Mouse (Mus musculus) kidney, adult 8-10 months (tissue): Measurements from ENCODE around the gene Zfand2a.
A peak's percentile ranks its signal among the peaks of the same experiment; 100 is the strongest.

Experiments used
- DNase-seq, 2 experiments: peaks; one replicate each; pipeline ENCODE4 v3.0.0; 2022

The Zfand2a gene

DNA sequence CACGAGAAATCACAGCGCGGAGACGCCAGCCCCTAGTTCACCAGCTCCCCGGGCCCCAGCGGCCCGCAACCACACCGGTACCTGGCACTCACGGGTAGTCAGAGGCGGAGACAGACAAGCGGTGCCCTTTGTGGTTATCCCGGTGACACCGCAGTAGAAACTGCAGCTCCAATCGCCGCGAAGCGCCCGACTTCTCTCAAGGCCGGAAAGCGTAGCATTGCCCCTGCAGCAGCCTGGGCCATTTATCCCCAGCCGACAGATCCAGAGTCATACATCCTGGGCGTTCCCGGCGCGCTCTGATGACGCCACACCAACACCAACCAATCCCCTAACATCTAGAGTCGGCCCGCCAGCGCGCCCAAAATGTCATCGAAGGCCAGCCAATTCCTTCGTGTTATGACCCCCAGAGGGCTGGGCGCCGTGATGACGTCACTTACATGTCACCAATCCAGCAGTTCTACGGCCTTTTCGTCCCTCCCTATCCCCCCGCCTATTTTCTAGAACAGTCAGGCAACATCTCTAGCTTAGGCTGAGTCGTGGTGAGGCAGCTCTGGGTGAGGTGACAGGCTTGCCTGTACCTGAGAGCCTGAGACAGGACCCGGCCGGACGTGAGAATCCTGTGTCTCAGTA, at the start of gene Zfand2a:
Gene Zfand2a (minus strand): TSS at position 365 of the 630 bp plus-strand sequence.
- peak; percentile 100 for DNase-seq

DNA sequence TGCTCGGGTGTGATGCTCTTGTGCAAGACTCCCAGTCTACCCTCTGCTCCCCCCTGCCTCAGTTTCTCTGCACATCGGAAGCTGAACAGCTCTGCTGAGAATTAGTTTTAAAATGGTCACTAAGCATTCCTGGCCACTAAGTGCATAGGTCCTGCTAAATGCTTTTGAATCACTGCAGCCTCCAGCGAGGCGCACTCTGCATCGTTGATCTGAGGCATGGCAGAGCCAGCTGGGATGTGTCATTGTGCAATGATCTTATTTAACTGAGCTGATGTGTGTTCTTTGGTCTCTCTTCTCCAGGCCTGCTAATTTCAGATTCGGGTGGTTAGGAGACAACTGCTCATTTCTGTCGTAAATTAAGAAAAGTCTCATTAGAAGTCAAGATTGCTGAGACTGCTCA, 44.5 kb upstream of the Zfand2a start:
- no peak for DNase-seq

DNA sequence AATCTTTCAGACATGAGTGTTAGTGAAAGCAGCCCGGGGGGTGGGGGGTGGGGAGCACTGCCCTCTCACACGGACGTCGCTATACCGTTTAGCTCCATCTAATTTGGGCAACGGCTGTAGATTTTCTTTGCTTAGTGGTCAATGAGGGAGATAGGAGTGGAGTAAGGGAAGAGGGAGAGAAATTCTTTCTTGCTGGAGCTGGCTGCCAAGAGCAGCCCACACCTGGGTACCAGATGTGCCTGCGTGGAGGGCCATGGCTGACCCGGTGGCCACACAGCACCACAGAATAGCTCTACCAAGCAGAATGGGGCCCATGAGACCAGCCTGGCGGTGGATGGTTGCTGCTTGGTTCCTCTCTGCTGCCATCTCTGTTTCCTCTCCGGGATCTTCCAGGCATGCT, 37.6 kb upstream of the Zfand2a start:
- no peak for DNase-seq

DNA sequence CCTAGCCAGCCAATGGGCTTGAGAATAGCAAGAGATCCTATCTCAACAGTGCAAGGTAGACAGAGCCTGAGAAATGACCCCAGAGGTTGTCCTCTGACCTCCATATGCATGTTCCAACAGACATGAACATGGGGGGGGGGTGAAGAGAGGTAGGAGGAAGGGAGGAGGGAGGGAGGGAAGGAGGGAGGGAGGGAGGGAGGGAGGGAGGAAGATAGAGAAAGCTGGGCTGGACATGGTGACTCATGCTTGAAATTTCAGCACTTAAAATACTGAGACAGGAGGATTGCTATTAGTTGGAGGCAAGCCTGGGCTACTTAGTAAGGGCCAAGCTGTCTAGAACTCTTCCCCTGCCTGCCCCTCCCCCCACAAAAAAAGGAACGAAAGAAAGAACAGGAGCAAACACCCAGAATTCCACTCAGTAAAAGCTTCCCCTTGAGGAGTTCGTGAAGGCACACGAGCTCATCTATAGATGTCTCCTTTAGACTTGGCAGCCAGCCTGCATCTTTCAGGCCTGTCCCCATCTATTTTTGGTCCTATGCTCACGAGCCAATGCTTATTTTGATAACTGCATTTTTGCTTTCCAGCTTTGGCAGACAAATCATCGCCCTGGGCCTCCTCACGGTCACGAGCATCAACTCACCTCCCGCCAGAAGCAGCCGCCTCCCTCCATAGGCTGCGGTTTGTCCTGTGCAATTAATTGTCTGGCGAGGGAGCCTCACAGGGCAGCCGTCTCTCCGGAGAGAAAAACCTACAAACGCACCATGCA, 35.9 kb upstream of the Zfand2a start:
- DNase-seq: no peak

DNA sequence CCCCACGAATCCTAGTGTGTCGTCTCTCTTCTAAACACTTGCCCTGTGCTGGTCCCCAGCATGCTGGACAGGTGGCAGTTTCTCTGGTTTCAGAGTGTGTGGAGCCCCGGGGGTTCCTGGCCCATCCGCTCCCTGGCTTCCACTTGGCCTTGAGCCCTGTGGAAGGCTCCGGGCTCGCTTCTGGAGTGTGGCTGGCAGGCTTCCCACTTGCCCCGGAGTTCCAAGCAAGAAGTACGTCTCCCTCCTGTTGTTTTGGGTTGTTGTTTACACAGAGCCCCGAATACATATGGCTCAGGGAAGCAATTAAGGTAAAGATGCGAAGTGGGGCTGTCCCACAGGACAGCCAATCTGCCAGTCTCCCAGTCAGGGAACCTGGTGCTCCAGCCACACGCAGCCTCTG, 31.9 kb upstream of the Zfand2a start:
- no peak for DNase-seq

DNA sequence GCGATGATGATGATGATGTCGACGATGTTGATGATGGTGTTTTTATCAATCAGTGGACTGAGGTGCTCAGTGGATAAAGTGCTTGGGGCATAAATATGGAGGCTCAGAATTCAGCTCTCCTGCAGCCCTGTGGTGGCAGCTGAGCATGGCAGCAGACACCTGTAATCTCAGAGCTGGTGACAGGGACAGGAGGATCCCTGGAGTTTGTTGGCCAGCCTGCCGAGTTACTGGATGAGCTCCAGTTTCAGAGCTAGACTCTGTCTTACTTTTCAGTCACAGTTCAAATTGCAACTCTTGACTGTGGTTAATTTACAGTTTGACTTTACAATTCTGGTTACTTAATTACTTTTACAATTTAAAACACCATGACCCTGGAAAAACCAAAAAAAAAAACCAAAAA, 27.9 kb upstream of the Zfand2a start:
- DNase-seq: peak in 1 of 2 experiments; percentile 7

DNA sequence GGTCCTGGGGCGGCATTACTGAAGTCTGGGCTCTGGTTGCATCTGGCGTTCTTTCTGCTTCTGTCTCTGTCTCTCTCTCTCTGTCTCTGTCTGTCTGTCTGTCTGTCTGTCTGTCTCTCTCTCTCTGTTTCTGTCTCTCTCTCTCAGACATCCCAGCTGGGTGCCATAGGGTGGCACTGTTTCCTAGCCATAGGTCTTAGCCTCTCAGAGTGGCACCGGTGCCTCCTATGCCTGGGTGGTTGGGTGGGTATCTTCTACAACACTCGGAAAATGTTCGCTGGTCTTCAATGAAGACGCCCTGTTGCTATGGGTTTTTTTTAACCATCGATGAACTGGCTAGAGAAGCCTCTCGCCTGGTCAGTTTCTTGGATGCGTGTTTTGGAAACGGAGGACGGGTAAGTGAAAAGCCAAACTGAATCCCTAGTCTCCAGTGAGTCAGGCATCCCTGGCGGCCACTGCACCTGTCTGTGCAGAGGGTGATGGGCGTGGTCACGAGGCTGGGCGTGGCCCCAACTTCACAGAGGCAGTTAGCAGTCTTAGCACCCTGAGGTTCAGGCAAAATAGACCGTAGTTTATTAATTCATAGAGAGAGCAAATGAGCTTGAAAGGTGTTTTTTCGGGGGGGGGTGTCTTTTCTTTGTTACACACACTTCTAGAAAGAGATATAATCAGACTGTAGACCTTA, 26.5 kb upstream of the Zfand2a start:
- DNase-seq: peak; percentile 12 to 34

DNA sequence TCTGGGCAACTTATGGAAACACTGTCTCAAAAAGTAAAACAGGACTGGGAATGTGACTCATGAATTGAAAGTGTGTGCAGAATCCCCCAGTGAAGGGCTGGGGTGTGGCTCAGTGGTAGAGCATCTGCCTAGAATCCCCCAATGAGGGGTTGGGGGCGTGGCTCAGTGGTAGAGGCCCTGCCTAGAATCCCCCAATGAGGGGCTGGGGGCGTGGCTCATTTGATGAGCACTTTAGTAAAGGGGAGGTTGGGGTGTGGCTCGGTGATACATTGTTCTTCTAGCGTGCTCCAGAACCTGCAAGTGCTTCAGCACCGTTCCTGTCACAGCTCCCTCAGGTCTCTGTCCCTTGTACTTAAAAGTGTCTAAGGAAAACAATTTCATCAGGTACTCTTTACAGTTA, 21.9 kb upstream of the Zfand2a start:
- DNase-seq: no peak

DNA sequence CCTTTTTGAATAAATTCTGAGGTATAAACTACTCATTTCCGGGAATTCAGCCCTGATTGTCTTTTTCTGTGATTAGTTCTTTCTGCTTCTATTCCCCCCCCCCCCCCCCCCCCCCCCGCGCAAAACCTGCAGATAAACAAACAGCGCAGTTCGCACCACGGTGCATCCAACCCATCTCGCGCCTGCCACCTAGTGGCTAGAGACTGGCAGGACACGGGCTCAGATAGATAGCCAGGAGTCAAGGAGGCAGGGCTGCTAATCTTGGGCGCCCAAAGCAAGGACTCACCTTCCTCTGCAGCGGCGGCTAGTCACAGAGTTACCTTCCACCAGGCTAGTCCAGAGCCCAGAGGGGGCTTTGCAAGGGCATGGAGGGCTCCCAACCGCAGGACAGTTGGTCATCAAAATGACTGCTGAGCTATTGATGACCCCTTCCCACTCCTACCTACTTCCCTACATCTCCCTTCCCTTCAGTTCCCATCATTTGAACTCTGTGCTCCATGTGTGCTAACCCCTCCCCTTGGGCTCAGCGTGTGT, 20.8 kb upstream of the Zfand2a start:
- DNase-seq: peak; percentile 54 to 82

DNA sequence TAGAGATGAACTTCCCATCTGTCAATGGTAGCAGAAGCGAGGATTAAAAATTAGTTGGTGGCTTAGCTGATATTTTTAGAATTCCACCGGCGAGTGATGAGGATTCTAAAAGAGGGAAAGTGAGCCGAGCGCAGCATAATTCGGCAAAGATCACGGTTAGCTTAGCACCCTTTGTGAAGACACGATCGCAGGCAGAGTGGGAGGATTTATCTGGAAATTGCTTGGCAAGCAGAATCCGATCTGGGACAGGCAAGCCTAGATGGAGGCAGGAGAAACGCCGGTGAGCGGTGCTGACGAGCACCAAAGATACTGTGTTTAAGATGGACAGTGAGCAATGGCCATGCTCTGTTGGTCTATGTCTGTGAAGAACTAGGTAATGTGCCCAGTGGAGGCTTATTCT, 17.9 kb upstream of the Zfand2a start:
- DNase-seq: no peak

DNA sequence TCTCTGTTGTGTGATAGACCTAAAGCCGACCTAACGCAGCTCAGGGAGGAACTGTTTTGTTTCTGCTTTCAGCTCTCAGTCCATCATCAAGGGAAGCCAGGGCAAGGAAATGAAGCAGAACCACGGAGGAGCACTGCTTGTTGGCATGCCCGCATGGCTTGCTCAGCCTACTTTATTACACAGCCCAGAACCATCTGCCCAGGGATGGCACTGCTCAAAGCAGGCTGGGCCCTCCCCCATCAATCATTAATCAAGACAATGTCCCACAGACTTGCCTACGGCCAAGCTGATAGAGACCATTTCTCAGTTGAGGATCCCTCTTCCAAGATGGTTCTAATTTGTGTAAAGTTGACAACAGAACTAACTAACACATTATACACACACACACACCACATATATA, 14.4 kb upstream of the Zfand2a start:
- peak; percentile 44 to 54 for DNase-seq

DNA sequence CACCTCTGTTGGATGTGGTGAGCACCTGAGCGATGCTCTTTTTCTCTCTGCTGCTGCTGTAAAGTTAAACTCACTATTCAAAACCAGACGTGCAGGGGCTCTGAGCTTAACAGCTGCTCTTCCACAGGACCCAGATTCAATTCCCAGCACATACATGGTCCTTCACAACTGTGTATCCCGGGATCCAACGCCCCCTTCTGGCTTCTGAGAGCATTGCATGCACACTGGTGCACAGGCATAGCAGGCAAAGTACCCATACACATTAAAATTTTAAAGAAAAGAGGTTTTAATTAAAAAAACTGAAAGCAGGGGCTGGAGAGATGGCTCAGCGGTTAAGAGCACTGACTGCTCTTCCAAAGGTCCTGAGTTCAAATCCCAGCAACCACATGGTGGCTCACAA, 12.6 kb upstream of the Zfand2a start:
- no peak for DNase-seq

DNA sequence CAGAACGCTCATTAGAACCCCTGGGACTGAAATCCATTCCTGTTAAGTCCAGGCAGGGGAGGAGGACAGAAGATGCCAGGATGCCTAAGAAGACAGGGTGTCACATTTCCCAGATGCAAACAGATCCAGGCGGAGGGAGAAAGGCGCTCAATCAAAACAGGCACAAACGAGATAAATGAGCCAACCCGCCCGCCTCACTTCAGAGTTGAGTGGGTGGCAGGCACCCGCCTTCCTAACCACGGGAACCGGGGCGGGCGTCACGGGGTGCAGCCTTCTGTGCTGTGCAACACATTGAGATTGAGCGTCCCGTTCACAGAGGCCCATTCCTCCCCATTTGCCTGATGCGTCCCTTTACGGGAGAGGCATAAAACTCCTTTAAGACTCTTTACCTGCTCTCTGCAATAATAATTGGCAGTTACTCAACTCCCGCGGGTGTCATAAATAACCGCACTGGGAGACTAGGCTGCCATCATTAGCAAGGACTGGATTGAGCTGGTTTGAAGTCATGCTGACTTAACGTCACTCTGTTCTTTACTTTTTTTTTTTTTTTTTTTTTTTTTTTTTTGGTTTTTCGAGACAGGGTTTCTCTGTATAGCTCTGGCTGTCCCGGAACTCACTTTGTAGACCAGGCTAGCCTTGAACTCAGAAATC, 10.8 kb upstream of the Zfand2a start:
- DNase-seq: no peak

DNA sequence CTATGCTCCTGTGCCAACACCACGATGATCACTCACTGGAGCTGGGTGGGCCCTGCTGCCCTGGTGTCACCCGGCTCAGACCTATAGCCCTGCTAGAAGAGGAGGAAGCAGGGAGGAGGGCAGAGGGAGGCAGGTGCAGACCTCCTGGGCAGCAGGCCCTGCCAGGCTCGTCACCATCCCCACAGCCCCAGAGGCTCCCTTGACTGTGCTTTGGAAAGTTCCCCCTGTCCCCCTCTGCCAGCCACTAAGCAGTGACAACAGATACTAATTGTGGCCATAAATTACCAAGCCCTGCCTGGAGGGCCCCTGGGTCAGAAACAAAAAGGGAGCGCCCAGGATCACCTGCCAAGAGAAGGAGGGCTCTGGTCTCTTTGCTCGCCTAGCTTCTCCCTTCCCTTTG, 9.3 kb upstream of the Zfand2a start:
- no peak for DNase-seq

DNA sequence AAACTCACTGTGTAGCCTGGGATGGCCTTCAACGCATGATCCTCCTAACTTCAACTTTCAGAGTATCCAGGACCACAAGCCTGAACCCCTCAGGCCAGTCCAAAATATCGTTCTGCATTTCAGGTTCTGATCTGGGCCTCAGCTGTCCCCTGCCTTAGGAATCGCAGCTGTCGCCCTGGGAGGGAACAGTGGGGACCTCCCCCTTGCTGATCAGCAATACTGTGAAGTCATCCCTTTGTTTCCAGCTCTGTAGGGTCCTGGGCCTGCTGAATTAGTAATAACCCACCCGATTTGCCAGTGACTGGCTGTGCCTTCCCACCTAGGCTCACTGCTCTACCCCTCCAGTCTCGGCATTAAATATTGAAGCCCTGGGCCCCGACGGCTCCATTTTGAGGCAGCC, 7.0 kb upstream of the Zfand2a start:
- DNase-seq: no peak

DNA sequence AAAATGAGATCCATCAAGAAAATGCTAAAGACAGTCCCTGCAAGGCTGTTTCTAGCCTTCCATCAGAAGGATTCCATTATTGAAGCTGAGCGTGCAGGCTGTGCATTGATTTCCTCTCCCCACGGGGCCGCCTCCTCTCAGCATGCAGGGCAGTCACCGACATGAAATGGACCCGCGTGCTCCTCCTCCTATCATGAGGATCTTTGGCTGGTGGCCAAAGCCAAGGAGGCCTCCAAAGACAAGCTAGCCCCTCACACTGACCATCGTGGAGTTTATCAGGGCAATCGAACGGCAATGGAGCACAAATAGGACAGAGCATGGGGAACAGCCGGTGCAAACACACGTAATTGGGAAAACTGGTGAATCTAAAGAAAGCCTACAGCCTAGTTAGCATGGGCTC, 5.8 kb upstream of the Zfand2a start:
- no peak for DNase-seq

DNA sequence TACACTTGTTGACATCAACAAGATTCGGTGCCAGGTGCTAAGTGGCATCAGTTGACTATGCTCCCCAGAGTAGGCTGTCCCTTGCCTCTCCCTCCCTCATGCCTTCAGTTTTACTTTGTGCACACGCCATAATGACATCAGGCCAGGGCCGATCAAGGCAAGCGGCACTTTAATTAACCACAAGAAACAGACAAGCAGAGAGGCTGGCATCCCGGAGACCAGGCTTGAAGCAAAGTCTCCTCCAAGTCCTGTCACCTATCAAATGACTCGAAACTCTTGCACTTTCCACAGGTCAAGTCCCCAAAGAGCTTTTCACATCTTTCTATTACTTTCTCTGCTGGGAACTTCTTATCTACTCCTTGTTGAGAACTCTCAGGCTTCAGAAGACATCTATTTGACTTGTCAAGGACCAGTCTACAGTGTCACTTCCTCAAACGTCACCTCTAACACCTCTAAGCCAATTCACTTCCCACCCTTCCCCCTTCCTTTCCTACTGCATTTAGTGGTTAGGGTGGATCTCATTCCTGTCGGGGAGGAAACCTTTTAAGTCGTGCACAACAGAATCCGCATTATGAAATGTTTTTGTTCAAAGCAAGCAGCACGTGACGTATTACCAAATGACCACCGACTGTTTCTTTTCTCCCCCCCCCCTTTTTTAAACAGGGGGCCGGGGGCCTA, 1.0 kb downstream of the Zfand2a start:
- no peak for DNase-seq

DNA sequence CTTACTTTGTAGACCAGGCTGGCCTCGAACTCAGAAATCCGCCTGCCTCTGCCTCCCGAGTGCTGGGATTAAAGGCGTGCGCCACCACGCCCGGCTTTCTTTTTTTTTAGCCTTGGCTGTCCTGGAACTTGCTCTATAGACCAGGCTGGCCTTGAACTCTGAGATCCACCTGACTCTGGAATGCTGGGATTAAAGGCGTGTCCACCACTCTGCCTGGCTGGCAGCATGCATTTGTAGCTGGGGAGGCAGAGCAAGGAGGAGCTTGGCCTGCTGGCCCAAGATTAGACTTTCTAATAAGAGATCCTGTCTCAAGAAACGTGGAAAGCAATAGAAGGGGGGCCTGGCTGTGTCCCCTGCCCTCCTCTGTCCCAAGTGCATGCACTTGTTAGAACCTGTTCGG, 3.9 kb downstream of the Zfand2a start:
- no peak for DNase-seq

DNA sequence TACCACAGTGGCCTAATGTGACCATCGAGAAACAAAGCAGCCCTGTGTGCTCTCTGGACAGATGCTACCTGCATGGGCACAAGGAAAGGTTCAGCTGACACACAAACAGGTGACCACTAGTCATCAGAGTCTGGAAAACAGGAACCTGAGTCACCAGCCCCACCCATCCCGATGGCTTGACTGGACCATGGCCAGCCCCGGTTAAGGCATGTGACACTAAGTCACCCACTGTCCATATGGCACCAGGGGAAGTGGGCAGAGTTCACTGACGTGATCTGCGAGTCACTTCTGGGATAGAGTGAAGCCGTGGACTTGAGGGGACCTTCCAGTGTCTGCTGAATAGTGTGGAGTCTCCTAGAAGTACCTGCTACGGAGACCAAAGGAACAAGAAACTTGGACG, 5.3 kb downstream of the Zfand2a start:
- no peak for DNase-seq

DNA sequence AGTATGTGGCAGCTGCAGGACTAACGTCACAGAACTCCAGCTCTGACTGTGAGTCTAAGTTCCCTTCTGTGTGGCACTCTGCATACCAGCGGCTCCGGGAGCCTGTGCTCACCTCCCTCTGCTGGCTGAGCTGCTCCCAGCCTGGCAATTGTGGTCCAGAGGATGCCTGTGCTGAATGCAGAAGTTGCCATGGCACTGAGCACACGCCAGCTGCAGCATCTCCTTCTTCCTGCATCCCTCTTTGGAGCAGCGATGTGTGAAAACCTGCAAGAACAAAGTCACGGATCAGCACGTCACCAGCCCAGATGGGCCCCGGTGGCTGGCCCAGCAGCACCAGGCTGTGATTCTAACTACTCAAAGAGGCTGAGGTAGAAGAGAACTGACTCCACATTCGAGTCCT, 9.6 kb downstream of the Zfand2a start:
- no peak for DNase-seq

DNA sequence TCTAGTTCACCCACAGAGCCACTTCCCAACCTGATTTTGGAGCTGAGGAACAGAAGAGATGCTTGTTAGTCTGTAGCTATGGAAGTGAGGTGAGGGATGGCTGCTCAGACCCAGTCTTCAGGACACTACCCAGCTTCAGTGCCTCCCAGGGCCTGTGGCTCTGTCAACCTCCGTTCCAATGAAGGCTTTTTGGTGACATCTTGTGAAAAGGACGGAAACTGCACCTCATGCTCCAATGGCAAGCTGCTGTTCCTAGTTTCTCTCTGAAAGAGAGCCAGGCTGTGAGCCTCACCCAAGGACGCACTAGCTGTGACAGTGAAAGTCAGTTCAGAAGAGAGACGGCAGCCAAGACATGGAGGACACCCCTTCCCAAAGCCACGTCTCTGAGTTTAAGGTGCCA, 16.4 kb downstream of the Zfand2a start:
- DNase-seq: no peak

DNA sequence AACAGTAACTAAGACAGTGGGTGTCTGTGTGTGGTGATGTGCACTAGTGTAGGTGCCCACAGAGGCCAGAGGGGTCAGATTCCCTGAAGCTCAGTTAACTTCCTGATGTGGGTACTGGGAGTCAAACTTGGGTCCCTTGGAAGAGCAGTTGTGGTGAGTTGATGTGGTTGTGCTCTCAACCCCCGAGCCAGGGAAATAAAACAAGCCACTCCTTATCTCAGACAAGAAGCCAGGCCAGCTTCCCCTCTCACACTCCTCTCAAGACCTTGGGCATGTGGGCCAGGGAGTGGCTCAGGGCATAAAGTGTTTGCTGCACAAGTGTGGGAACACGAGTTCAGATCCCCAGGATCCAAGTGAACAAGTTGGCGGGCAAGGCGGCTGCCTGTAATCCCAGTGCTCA, 17.5 kb downstream of the Zfand2a start:
- no peak for DNase-seq

DNA sequence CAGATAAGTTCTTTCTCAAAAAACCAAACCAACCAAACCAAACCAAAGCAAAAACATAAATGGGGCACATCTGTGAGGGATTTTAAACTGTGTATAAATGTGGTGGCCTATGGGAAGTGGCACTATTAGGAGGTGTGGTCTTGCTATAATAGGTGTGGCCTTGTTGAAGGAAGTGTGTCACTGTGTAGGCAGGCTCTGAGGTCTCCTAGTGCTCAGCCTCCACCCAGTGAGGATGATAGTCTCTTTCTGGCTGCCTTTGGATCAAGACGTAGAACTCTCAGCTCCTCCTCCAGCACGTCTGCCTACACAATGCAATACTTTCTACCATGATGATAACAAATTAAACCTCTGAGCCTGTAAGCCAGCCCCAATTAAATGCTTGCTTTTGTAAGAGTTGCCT, 18.0 kb downstream of the Zfand2a start:
- no peak for DNase-seq
